Mouse (Mus musculus): ENCODE data around the gene Csrnp2. TPM values are rescaled to one million over a fixed set of nuclear protein-coding genes. Genes with fewer than 3 reads are reported as not detected.

Gene Csrnp2
- total and polyA plus RNA-seq, 3 experiments = 2.3 to 3.5 (median 2.3) TPM

GRCm38 (mm10) chr15:100525405-100525804, 30.1 kb upstream of the Csrnp2 start:
- in situ Hi-C loops (cut with MboI; ENCODE audit: low pct_ligation_motif_present, low pct_unique_long_range_greater_than_20kb, low sequenced_read_pairs) = no loop called here
- peaks cover 0 to 3% of the 10 kb centered on the region in 2 experiments; a peak in 1 of 4 replicates for H3K4me1 ChIP-seq (ENCODE audit: control insufficient read depth in 1 of 2, insufficient read depth in 2 of 2)
- dilution Hi-C loops (cut with MboI; ENCODE audit: extremely low pct_ligation_motif_present, extremely low pct_unique_long_range_greater_than_20kb, low sequenced_read_pairs) = no loop called here

GRCm38 (mm10) chr15:100520306-100520705, 25.0 kb upstream of the Csrnp2 start:
- no peaks in the 10 kb centered on the region for H3K9me3 ChIP-seq (replicated peaks; ENCODE audit: low read length)
- H3K9ac ChIP-seq (ENCODE audit: insufficient read depth, low read depth) = no peak overlapping the region
- no peaks in the 10 kb centered on the region for H3K79me2 ChIP-seq (replicated peaks; ENCODE audit: control insufficient read depth, extremely low read depth, insufficient read depth, poor library complexity, severe bottlenecking)
- peaks cover 8 to 34% of the 10 kb centered on the region in 2 experiments for H3K36me3 ChIP-seq (replicated peaks in 1 of 2; ENCODE audit: control insufficient read depth in 1 of 2, insufficient read depth in 1 of 2, low read length in 1 of 2)
- dilution Hi-C loops (cut with MboI; ENCODE audit: extremely low pct_ligation_motif_present, extremely low pct_unique_long_range_greater_than_20kb, low sequenced_read_pairs) = no loop called here
- no peak overlapping the region for H3K4me2 ChIP-seq (ENCODE audit: insufficient read depth, low read depth, poor library complexity, severe bottlenecking)
- no peaks in the 10 kb centered on the region for H3K27me3 ChIP-seq (replicated peaks)
- in situ Hi-C loops (cut with MboI; ENCODE audit: low pct_ligation_motif_present, low pct_unique_long_range_greater_than_20kb, low sequenced_read_pairs) = no loop called here
- no peaks in the 10 kb centered on the region for H3K4me1 ChIP-seq (ENCODE audit: control insufficient read depth in 1 of 2, insufficient read depth in 2 of 2)
- DNase-seq (ENCODE audit: extremely low read depth) = no peak
- H3K27ac ChIP-seq (ENCODE audit: insufficient read depth, low read depth) = no peak overlapping the region
- no peak overlapping the region for H3K4me3 ChIP-seq (replicated peaks in 1 of 3; ENCODE audit: low read depth in 2 of 3, low read length in 2 of 3, poor library complexity in 1 of 3)
- TF ChIP-seq CHD1 (IDR thresholded peaks at IDR 0.05; ENCODE audit: low read depth, low read length) = no peak
- TF ChIP-seq CTCF (conservative IDR thresholded peaks at IDR 0.05 in 1 of 2, IDR thresholded peaks at IDR 0.05 in 1 of 2; ENCODE audit: low read depth in 2 of 2, low read length in 2 of 2) = no peak
- no peak for TF ChIP-seq TBP (conservative IDR thresholded peaks at IDR 0.05; ENCODE audit: low read depth, low read length)
- no peak for TF ChIP-seq ZMIZ1 (IDR thresholded peaks at IDR 0.05; ENCODE audit: low read depth, low read length)
- no peak for TF ChIP-seq SIN3A (IDR thresholded peaks at IDR 0.05; ENCODE audit: low read length)
- TF ChIP-seq CHD2 (IDR thresholded peaks at IDR 0.05; ENCODE audit: low read length) = no peak

More at GRCm38 (mm10) chr15:100525405-100525804, 30.1 kb upstream of the Csrnp2 start:
- H3K9me3 ChIP-seq (replicated peaks; ENCODE audit: low read length) = no peaks in the 10 kb centered on the region
- no peak for DNase-seq (ENCODE audit: extremely low read depth)
- H3K27ac ChIP-seq (ENCODE audit: insufficient read depth, low read depth) = no peak overlapping the region
- no peaks in the 10 kb centered on the region for H3K79me2 ChIP-seq (replicated peaks; ENCODE audit: control insufficient read depth, extremely low read depth, insufficient read depth, poor library complexity, severe bottlenecking)
- H3K4me2 ChIP-seq (ENCODE audit: insufficient read depth, low read depth, poor library complexity, severe bottlenecking) = no peak overlapping the region
- no peak overlapping the region for H3K4me3 ChIP-seq (replicated peaks in 1 of 3; ENCODE audit: low read depth in 2 of 3, low read length in 2 of 3, poor library complexity in 1 of 3)
- no peaks in the 10 kb centered on the region for H3K27me3 ChIP-seq (replicated peaks)
- no peak for TF ChIP-seq GABPA (IDR thresholded peaks at IDR 0.05; ENCODE audit: insufficient replicate concordance, low read depth, low read length)
- no peak for TF ChIP-seq USF1 (IDR thresholded peaks at IDR 0.05; ENCODE audit: low read depth, low read length)
- no peak for TF ChIP-seq USF2 (conservative IDR thresholded peaks at IDR 0.05; ENCODE audit: low read depth, low read length)
- no peak for TF ChIP-seq MXI1 (IDR thresholded peaks at IDR 0.05; ENCODE audit: low read depth, low read length)
- no peak for TF ChIP-seq ZNF384 (IDR thresholded peaks at IDR 0.05; ENCODE audit: low read depth, low read length)
- TF ChIP-seq PAX5 (IDR thresholded peaks at IDR 0.05; ENCODE audit: low read length) = no peak
- TF ChIP-seq CHD2 (IDR thresholded peaks at IDR 0.05; ENCODE audit: low read length) = no peak
- TF ChIP-seq ELF1 (IDR thresholded peaks at IDR 0.05; ENCODE audit: low read depth, low read length) = no peak
- no peak for TF ChIP-seq ZKSCAN1 (IDR thresholded peaks at IDR 0.05; ENCODE audit: borderline replicate concordance, low read depth, low read length)
- no peak for TF ChIP-seq HCFC1 (IDR thresholded peaks at IDR 0.05; ENCODE audit: low read depth, low read length)
- TF ChIP-seq POLR2A (IDR thresholded peaks at IDR 0.05; ENCODE audit: low read depth, low read length) = no peak
- no peak overlapping the region for H3K9ac ChIP-seq (ENCODE audit: insufficient read depth, low read depth)
- H3K36me3 ChIP-seq (replicated peaks in 1 of 2; ENCODE audit: control insufficient read depth in 1 of 2, insufficient read depth in 1 of 2, low read length in 1 of 2) = peaks cover 0 to 22% of the 10 kb centered on the region in 2 experiments

Measured in CH12.LX (cell line).